Mouse (Mus musculus): Measurements from ENCODE around the gene Edc3.

- no peak for TF ChIP-seq CTCF (IDR thresholded peaks at IDR 0.05; ENCODE audit: borderline replicate concordance, control insufficient read depth, extremely low read depth, insufficient read depth, low read length, poor library complexity)
- peak; percentile 97 for TF ChIP-seq POLR2A (IDR thresholded peaks at IDR 0.05; ENCODE audit: control insufficient read depth, extremely low read depth, insufficient read depth, low read length, poor library complexity)
Observed at GRCm38 (mm10) chr9:57764974-57765363, 56.6 kb downstream of the Edc3 start.
